Mouse (Mus musculus): ENCODE measurements around the gene Fcrl6. TPM values are rescaled to one million over a fixed set of nuclear protein-coding genes. Genes with fewer than 3 reads are reported as not detected.
A peak's percentile ranks its signal among the peaks of the same experiment; 100 is the strongest.

Gene Fcrl6
- polyA plus RNA-seq, 1 experiment: not detected

GRCm38 (mm10) chr1:172563465-172563828, 38.9 kb downstream of the Fcrl6 start:
- Histone ChIP-seq H3K27me3 (ENCODE audit: control insufficient read depth, insufficient read depth, insufficient read length) (no peaks in the 10 kb centered on the region), H3K4me3 (peak overlapping the region; percentile 12)

DNA sequence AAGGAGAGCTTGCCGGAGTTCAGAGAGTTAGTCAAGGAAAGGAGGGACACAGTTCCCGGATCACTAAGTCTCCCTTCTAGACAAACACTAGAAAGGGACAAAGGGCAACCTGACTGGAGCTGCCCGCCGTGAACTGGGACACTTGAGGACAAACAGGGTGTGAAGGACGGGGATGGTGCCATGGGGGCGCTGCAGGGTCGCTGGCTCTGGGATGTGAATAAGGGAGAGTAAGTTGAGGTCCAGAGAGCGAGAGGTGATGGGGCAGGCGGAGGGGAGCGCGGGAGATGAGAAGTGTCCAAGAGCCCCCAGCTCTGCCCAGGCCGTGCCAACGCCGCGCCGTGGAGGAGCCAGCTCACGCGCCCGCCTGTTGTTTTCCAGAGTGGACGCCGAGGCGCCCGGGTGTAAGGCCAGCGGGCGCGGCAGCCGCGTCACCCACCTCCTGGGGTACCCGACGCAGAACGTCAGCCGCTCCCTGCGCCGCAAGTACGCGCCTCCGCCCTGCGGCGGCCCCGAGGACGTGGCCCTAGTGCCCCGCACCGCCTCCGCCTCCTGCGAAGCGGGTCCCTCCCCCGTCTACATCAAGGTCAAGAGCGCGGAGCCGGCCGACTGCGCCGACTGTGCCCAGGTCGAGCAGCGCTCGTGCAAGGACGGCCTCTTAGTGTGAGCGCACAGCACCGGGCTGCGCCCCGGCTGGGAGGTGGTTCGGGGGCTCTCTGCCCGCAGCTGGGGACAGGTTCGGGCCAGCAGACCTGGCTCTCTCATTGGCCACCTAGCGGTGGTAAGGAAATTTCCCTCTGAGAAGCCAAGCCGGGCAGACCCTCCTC, 39.5 kb downstream of the Fcrl6 start:
- no peaks in the 10 kb centered on the region for H3K79me2 ChIP-seq (ENCODE audit: control insufficient read depth, insufficient read depth)
- H3ac ChIP-seq (ENCODE audit: control insufficient read depth, insufficient read length): peak overlapping the region; percentile 16
- no peak for TF ChIP-seq MYOD1 (IDR thresholded peaks at IDR 0.05; ENCODE audit: control insufficient read depth in 1 of 3, insufficient read length in 2 of 3, low read depth in 2 of 3)
- TF ChIP-seq REST (IDR thresholded peaks at IDR 0.05; ENCODE audit: insufficient read depth, insufficient read length): no peak
- TF ChIP-seq TCF12 (IDR thresholded peaks at IDR 0.05; ENCODE audit: insufficient read depth, poor library complexity, severe bottlenecking): no peak
- TF ChIP-seq USF1 (IDR thresholded peaks at IDR 0.05; ENCODE audit: low read depth): no peak
- TF ChIP-seq POLR2AphosphoS2 (IDR thresholded peaks at IDR 0.05; ENCODE audit: insufficient read length, low read depth): no peak
- TF ChIP-seq E2F4 (IDR thresholded peaks at IDR 0.05; ENCODE audit: insufficient read depth): no peak
- TF ChIP-seq MYOG (IDR thresholded peaks at IDR 0.05; ENCODE audit: control insufficient read depth in 1 of 3, insufficient read depth in 1 of 3, insufficient read length in 2 of 3, low read depth in 2 of 3): peak in 1 of 3 experiments; percentile 28
- TF ChIP-seq SRF (IDR thresholded peaks at IDR 0.05; ENCODE audit: control insufficient read depth, insufficient read length, low read depth): no peak
- no peak for TF ChIP-seq CEBPB (IDR thresholded peaks at IDR 0.05; ENCODE audit: insufficient read depth, poor library complexity, severe bottlenecking)
- TF ChIP-seq MAX (IDR thresholded peaks at IDR 0.05; ENCODE audit: low read depth): no peak
- TF ChIP-seq TCF3 (IDR thresholded peaks at IDR 0.05; ENCODE audit: insufficient read length, low read depth): no peak
- TF ChIP-seq POLR2A (IDR thresholded peaks at IDR 0.05; ENCODE audit: insufficient read length, low read depth): peak; percentile 61
- H3K27me3 ChIP-seq (ENCODE audit: control insufficient read depth, insufficient read depth, insufficient read length): no peaks in the 10 kb centered on the region
- no peaks in the 10 kb centered on the region for H3K36me3 ChIP-seq (ENCODE audit: control insufficient read depth, insufficient read depth)
- H3K4me2 ChIP-seq (ENCODE audit: low read depth): peak overlapping the region; percentile 86
- H3K4me3 ChIP-seq: peak overlapping the region; percentile 12

More at GRCm38 (mm10) chr1:172563465-172563828, 38.9 kb downstream of the Fcrl6 start:
- TF ChIP-seq MYOG (IDR thresholded peaks at IDR 0.05; ENCODE audit: control insufficient read depth in 1 of 3, insufficient read depth in 1 of 3, insufficient read length in 2 of 3, low read depth in 2 of 3): no peak
- TF ChIP-seq TCF12 (IDR thresholded peaks at IDR 0.05; ENCODE audit: insufficient read depth, poor library complexity, severe bottlenecking): no peak
- no peak for TF ChIP-seq REST (IDR thresholded peaks at IDR 0.05; ENCODE audit: insufficient read depth, insufficient read length)
- no peak for TF ChIP-seq USF1 (IDR thresholded peaks at IDR 0.05; ENCODE audit: low read depth)
- no peak for TF ChIP-seq POLR2AphosphoS2 (IDR thresholded peaks at IDR 0.05; ENCODE audit: insufficient read length, low read depth)
- no peak for TF ChIP-seq POLR2A (IDR thresholded peaks at IDR 0.05; ENCODE audit: insufficient read length, low read depth)
- TF ChIP-seq CEBPB (IDR thresholded peaks at IDR 0.05; ENCODE audit: insufficient read depth, poor library complexity, severe bottlenecking): no peak
- no peak for TF ChIP-seq TCF3 (IDR thresholded peaks at IDR 0.05; ENCODE audit: insufficient read length, low read depth)
- no peak for TF ChIP-seq SRF (IDR thresholded peaks at IDR 0.05; ENCODE audit: control insufficient read depth, insufficient read length, low read depth)
- no peak for TF ChIP-seq MAX (IDR thresholded peaks at IDR 0.05; ENCODE audit: low read depth)
- no peak for TF ChIP-seq MYOD1 (IDR thresholded peaks at IDR 0.05; ENCODE audit: control insufficient read depth in 1 of 3, insufficient read length in 2 of 3, low read depth in 2 of 3)
- no peak for TF ChIP-seq E2F4 (IDR thresholded peaks at IDR 0.05; ENCODE audit: insufficient read depth)
- Histone ChIP-seq H3ac (ENCODE audit: control insufficient read depth, insufficient read length) (peak overlapping the region; percentile 16), H3K4me2 (ENCODE audit: low read depth) (peak overlapping the region; percentile 86), H3K36me3 (ENCODE audit: control insufficient read depth, insufficient read depth) (no peaks in the 10 kb centered on the region), H3K79me2 (ENCODE audit: control insufficient read depth, insufficient read depth) (no peaks in the 10 kb centered on the region)

DNA sequence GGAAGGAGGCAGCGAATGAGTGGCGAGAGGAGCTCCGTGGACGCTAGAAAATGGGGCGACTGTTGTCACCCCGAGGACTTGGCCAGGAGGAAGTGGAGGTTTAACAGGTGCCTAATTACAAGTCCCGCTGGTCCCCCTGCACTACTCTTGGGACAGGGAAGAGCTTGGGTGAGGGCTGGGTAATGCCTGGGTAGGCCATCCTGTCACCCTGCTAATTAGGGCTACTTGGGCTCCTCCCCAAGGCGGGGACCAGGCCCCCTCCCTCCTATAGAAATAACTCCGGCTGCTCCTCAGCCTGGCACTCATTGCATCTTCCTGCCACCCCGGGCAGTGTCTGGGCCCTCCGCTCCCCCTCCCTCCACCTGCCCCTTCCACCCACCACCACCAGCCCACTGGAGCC, 46.7 kb downstream of the Fcrl6 start, which contains the start of gene Vsig8:
Gene Vsig8, plus strand, starts transcription at position 301 of the 400 bp plus-strand sequence.
- H3K4me3 ChIP-seq: no peak within 1 kb of the TSS
- H3ac ChIP-seq (ENCODE audit: control insufficient read depth, insufficient read length): no peak within 1 kb of the TSS
- TF ChIP-seq USF1 (IDR thresholded peaks at IDR 0.05; ENCODE audit: low read depth) (no peak), TCF3 (IDR thresholded peaks at IDR 0.05; ENCODE audit: insufficient read length, low read depth) (no peak), E2F4 (IDR thresholded peaks at IDR 0.05; ENCODE audit: insufficient read depth) (no peak), SRF (IDR thresholded peaks at IDR 0.05; ENCODE audit: control insufficient read depth, insufficient read length, low read depth) (no peak), POLR2A (IDR thresholded peaks at IDR 0.05; ENCODE audit: insufficient read length, low read depth) (no peak), MAX (IDR thresholded peaks at IDR 0.05; ENCODE audit: low read depth) (no peak), CEBPB (IDR thresholded peaks at IDR 0.05; ENCODE audit: insufficient read depth, poor library complexity, severe bottlenecking) (no peak), MYOD1 (IDR thresholded peaks at IDR 0.05; ENCODE audit: control insufficient read depth in 1 of 3, insufficient read length in 2 of 3, low read depth in 2 of 3) (no peak)
- peaks cover 3% of the 10 kb centered on the region for H3K27me3 ChIP-seq (ENCODE audit: control insufficient read depth, insufficient read depth, insufficient read length)
- H3K36me3 ChIP-seq (ENCODE audit: control insufficient read depth, insufficient read depth): no peaks in the 10 kb centered on the region
- no peaks in the 10 kb centered on the region for H3K79me2 ChIP-seq (ENCODE audit: control insufficient read depth, insufficient read depth)
- H3K4me2 ChIP-seq (ENCODE audit: low read depth): no peak within 1 kb of the TSS

GRCm38 (mm10) chr1:172552623-172553022, 49.7 kb downstream of the Fcrl6 start:
- Histone ChIP-seq H3K4me3 (no peak overlapping the region), H3K79me2 (ENCODE audit: control insufficient read depth, insufficient read depth) (no peaks in the 10 kb centered on the region), H3ac (ENCODE audit: control insufficient read depth, insufficient read length) (no peak overlapping the region), H3K4me2 (ENCODE audit: low read depth) (no peak overlapping the region), H3K27me3 (ENCODE audit: control insufficient read depth, insufficient read depth, insufficient read length) (peaks cover 3% of the 10 kb centered on the region), H3K36me3 (ENCODE audit: control insufficient read depth, insufficient read depth) (no peaks in the 10 kb centered on the region)
- TF ChIP-seq POLR2A (IDR thresholded peaks at IDR 0.05; ENCODE audit: insufficient read length, low read depth) (no peak), E2F4 (IDR thresholded peaks at IDR 0.05; ENCODE audit: insufficient read depth) (no peak), POLR2AphosphoS2 (IDR thresholded peaks at IDR 0.05; ENCODE audit: insufficient read length, low read depth) (no peak)

- Histone ChIP-seq H3K36me3 (ENCODE audit: control insufficient read depth, insufficient read depth) (no peaks in the 10 kb centered on the region), H3ac (ENCODE audit: control insufficient read depth, insufficient read length) (no peak overlapping the region), H3K4me3 (no peak overlapping the region), H3K4me2 (ENCODE audit: low read depth) (no peak overlapping the region), H3K27me3 (ENCODE audit: control insufficient read depth, insufficient read depth, insufficient read length) (peaks cover under 1% of the 10 kb centered on the region), H3K79me2 (ENCODE audit: control insufficient read depth, insufficient read depth) (no peaks in the 10 kb centered on the region)
- TF ChIP-seq MYOD1 (IDR thresholded peaks at IDR 0.05; ENCODE audit: control insufficient read depth in 1 of 3, insufficient read length in 2 of 3, low read depth in 2 of 3): no peak
- no peak for TF ChIP-seq REST (IDR thresholded peaks at IDR 0.05; ENCODE audit: insufficient read depth, insufficient read length)
- TF ChIP-seq POLR2AphosphoS2 (IDR thresholded peaks at IDR 0.05; ENCODE audit: insufficient read length, low read depth): no peak
- TF ChIP-seq TCF3 (IDR thresholded peaks at IDR 0.05; ENCODE audit: insufficient read length, low read depth): no peak
- no peak for TF ChIP-seq E2F4 (IDR thresholded peaks at IDR 0.05; ENCODE audit: insufficient read depth)
- no peak for TF ChIP-seq MYOG (IDR thresholded peaks at IDR 0.05; ENCODE audit: control insufficient read depth in 1 of 3, insufficient read depth in 1 of 3, insufficient read length in 2 of 3, low read depth in 2 of 3)
- no peak for TF ChIP-seq TCF12 (IDR thresholded peaks at IDR 0.05; ENCODE audit: insufficient read depth, poor library complexity, severe bottlenecking)
- no peak for TF ChIP-seq SRF (IDR thresholded peaks at IDR 0.05; ENCODE audit: control insufficient read depth, insufficient read length, low read depth)
- TF ChIP-seq CEBPB (IDR thresholded peaks at IDR 0.05; ENCODE audit: insufficient read depth, poor library complexity, severe bottlenecking): no peak
- no peak for TF ChIP-seq MAX (IDR thresholded peaks at IDR 0.05; ENCODE audit: low read depth)
- TF ChIP-seq POLR2A (IDR thresholded peaks at IDR 0.05; ENCODE audit: insufficient read length, low read depth): no peak
- TF ChIP-seq USF1 (IDR thresholded peaks at IDR 0.05; ENCODE audit: low read depth): no peak
Measured at GRCm38 (mm10) chr1:172551009-172551408, 51.3 kb downstream of the Fcrl6 start.

Data from myocyte (in vitro differentiated cells).